Mouse (Mus musculus): ENCODE data around the gene Pex16.

GRCm38 (mm10) chr2:92361795-92362194 lies 12.7 kb upstream of the Pex16 start:
- TF ChIP-seq CTCF (IDR thresholded peaks at IDR 0.05; ENCODE audit: extremely low read depth, insufficient read depth, insufficient read length, insufficient replicate concordance) (no peak), POLR2A (IDR thresholded peaks at IDR 0.05; ENCODE audit: low read depth, low read length) (no peak)

Data from spleen, adult 2 months (tissue).